Mouse (Mus musculus): Measurements from ENCODE around the gene March11.

Gene March11

DNA sequence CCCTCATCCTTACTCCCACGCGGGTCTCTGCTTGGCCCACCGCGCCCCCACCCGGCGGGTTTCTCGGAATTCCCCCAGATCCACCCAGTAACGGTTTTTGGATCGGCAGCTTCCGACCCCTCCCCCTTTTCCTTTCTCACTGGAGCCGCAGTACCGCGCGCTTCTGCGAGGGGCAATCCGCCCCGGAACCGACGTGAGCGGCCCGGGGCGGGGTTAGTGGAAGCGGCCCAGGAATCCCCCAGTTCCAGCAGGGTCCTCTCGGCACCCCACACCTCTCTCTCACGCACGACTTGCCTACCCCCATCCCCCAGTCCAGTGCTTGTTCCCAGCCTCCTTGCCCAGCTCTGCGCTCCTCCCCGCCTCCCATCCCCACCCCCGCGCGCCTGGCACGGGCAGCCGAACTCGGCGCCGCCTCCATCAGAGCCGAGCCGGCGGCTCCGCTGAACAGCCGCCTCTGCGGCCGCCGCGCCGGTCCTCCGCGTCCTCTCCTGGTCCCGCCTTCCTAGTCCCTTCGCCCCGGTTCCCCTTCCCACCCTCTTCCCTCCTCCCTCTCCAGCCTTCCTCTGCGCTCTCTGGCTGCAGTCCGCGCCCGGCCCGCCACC is at the start of gene March11:
March11 (plus strand) TSS at position 420 of the 602 bp plus-strand sequence.
- in situ Hi-C loops (cut with MboI, MseI) = no loop called here

- in situ Hi-C loops (cut with MboI, MseI) = no loop called here
These were observed 46.5 kb upstream of the March11 start for GRCm38 (mm10) chr15:26262336-26262735.

- in situ Hi-C loops (cut with MboI, MseI) = no loop called here
These were observed 39.3 kb upstream of the March11 start for GRCm38 (mm10) chr15:26269596-26269995.

DNA sequence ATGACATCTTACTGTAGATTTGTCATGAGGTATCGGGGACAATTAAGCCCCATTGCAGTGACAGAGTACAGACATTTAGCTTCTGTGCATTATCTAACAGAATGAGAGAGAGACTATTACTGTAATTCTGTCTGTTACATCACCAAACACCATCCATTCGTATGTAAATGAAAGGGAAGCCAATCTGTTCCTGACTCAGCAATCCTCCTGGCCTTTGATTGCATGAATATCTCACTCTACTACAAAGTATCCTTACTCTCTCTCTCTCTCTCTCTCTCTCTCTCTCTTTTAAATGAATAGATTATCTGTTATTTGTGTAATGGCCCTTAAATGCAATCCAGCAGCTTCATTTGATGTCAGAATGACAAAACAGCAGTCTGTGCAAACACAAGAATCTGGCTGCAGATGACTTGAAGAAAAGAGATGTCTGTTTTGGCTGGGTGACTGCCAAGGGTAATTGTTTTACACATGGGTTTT is 32.8 kb upstream of the March11 start:
- in situ Hi-C loops (cut with MboI, MseI) = no loop called here

DNA sequence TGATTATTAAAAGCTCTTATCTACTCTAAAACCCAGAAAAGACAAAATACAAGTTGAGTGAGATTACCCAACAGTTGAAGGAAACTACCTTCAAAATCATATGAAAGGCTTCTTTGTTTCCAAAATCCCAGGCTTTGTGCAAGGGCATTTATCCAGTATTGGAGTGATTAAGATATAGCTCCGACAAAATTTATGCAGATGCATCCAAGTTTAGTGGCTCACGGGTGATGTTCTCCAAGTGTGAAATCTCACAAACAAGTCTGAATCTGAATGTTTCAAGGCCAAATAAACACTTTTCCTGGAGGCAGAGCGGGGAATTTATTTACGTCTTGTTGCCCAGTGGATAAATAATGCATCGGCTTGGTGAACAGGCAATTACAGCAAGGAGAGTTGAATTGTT is 32.2 kb upstream of the March11 start:
- in situ Hi-C loops (cut with MboI, MseI) = no loop called here

DNA sequence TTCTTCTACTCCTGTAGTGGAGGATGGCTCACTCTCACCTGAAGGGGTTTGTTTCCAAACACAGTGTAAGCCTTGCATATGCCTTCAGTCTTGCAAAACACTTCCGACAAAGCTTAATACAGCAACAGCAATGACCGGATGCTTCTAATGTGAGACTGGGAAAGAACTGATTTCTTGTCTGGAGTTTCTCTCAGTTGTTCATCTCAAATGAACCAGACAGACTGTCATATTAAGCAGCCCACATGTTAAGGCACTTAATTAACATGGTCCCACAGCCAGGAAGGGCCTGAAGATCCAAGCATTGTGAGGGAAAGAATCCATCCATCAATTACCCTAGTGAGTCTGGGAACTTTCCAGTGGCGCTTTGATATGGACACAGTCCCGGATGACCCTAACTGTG is 17.0 kb upstream of the March11 start:
- in situ Hi-C loops (cut with MboI, MseI) = loop anchor here (5.0 kb wide), 1 partner anchor 70 kb away; no protein-coding TSS in a partner anchor

- in situ Hi-C loops (cut with MboI, MseI) = loop anchor here (5.0 kb wide), 1 partner anchor 71 kb away; no protein-coding TSS in a partner anchor
These were observed 16.0 kb upstream of the March11 start for GRCm38 (mm10) chr15:26292811-26293210.

DNA sequence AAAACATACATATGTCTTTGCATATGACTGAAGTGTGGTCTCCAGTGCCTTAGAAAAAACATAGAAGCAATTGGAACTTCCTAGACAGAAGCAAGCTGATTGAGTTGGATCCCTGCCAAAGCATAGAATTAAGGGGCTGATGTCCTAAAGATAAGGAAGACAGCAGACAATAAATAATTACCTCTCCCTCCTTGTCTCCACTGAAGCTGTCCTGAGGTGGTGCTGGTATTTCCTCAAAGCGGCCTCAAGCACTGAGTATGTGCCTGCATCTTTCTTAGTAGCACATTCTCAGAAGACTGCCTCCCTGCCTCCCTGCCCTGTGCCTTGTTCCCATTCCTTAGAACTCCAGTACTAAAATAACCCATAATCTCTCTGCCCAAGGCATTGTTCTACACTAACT is 15.6 kb upstream of the March11 start:
- in situ Hi-C loops (cut with MboI, MseI) = loop anchor here (5.0 kb wide), 1 partner anchor 71 kb away; no protein-coding TSS in a partner anchor

DNA sequence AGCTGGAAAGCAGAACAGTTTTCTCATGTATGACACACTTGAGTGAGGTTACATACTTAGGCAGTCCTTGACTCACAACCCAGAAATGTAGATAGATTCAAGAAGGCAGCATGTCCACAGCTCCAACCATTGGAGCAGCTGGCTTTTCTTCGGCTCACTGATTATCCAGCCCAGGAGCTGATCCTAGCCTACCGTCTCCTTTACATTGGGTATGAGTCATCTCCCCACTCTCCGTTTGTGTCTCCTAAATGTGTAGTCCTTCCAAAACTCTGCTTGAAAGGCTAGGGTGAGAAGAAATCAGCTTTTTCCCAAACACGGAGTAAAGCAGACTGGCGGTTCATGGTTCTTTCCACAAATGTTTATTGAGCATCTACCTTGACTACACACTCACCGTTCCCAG is 10.2 kb upstream of the March11 start:
- in situ Hi-C loops (cut with MboI, MseI) = no loop called here

DNA sequence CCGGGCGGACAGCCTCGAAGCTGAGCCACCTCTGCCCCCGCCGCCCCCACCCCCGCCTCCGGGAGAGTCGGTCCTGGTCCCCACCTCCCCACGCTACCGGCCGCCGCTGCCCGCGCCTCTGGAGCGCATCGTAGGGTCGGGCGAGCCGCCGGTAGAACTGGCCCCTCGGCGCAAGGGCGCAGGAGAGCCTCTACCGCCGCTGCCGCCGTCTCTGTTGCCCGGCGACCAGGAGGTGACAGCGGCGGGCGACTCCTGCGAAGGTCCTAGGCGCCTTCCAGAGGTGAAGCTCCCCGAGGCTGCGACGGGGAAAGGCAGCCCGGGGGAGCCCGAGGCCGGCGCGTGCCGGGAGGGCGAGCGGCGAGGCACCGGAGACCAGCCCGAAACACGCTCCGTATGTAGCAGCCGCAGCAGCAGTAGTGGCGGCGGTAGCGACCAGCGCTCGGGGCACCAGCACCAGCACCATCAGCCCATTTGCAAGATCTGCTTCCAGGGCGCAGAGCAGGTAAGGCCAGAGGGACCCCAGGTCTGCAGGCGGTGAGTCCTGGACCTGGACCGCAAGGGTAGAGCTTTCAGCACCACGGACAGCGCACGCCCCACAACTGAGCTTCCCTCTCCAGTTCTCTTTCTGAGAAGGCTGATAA is 563 bp downstream of the March11 start:
- in situ Hi-C loops (cut with MboI, MseI) = no loop called here

GRCm38 (mm10) chr15:26319866-26320265 is 11.0 kb downstream of the March11 start:
- in situ Hi-C loops (cut with MboI, MseI) = loop anchor here (10.0 kb wide), 2 partner anchors 285 to 515 kb away; no protein-coding TSS in a partner anchor

DNA sequence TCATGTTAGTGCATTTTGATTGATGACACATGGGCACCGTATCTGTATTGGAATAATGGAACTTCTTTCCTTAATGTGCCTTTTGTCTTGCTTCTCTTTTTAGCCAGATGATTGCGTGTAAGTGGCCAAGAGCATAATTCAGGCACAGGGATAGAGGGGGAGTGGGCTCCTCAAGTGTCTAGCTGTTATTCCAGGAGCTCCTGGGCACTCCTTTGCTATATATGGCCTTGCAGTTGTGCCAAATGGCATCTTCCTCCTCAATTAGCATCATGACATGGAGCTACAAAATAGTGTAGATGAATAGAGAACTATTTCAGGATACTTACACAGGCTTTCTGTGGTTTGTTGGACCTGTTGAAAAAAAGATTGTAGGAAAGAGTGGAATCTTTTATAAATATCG is 11.6 kb downstream of the March11 start:
- in situ Hi-C loops (cut with MboI, MseI) = loop anchor here (10.0 kb wide), 2 partner anchors 286 to 516 kb away; no protein-coding TSS in a partner anchor

- in situ Hi-C loops (cut with MboI, MseI) = loop anchor here (10.0 kb wide), 2 partner anchors 288 to 518 kb away; no protein-coding TSS in a partner anchor
These were observed 14.0 kb downstream of the March11 start for GRCm38 (mm10) chr15:26322804-26323203.

DNA sequence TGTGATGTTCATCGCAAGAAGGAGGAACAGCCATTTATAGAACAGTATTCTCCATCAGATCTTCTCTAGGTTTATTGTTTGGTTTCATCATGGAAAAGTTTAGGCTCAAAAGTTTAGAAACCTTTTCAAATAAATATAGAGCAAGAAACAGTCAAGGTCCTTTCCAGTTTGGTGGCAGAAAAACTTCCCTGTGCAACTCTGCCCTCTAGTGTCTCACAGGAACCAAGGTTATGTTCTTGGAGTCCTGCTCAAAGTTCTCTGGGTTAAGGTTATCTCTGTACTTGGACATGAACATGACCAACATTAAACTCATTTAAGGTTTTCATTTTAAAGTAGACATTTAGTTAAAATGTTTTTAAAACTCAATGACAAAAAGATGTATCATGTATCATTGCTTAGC is 18.3 kb downstream of the March11 start:
- in situ Hi-C loops (cut with MboI, MseI) = loop anchor here (10.0 kb wide), 2 partner anchors 292 to 522 kb away; no protein-coding TSS in a partner anchor

DNA sequence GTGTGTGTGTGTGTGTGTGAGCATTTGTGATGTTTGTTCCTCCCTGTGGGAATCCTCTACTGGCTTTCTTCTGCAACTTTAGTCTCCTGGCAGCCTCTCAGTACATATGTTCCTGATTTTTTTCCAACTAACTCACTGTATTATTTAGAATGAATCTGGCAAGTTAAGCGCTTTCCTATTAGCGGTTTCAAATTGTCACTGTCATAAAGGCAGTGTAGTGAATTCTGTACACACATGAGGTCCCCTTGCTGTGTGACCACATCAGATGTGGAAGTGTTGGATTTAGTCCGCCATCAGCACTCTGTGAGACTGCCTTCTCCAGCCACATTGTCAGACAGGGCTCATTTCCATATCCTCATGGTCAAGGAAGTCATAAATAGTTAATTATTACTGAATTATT is 26.9 kb downstream of the March11 start:
- in situ Hi-C loops (cut with MboI, MseI) = no loop called here

GRCm38 (mm10) chr15:26337775-26338174 is 28.9 kb downstream of the March11 start:
- in situ Hi-C loops (cut with MboI, MseI) = no loop called here

GRCm38 (mm10) chr15:26338343-26338742 is 29.5 kb downstream of the March11 start:
- in situ Hi-C loops (cut with MboI, MseI) = no loop called here

DNA sequence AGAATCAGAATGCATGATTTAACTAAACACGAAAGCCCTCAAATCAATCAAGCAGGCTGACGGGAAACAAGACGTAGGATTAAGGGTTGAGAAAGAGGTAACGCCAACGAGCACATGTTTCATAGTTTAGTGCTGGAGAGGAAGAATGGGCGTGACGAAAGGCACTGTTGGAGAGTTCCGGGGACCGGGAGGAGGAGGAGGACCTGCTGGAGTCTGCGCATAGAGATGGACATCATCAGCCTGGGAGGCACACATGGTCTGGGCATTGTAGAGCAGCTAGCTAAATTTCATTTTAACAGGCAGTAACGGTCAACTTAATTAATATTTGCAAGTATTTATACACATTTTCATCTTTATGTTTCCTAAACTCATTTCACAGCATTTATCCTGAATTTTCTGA is 31.6 kb downstream of the March11 start:
- in situ Hi-C loops (cut with MboI, MseI) = no loop called here

DNA sequence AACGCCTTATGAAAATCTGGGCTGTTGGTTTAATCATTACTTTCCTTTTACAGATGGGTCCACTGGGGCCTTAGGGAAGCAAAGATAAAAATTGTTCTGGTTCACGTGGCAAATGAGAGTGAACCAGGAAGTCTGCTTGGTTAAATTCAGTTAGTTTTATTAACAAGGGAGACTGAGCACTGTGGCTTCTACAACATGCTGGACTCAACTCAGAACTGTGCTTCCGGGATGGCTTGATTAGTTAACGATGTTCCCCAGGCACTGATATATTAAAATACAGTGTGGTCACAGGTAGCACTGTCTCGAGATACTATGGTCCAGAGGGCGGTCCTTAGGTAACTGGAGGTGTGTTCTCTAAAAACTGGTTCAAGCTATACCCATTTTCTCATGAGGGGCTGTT is 32.1 kb downstream of the March11 start:
- in situ Hi-C loops (cut with MboI, MseI) = no loop called here

GRCm38 (mm10) chr15:26344329-26344728 is 35.5 kb downstream of the March11 start:
- in situ Hi-C loops (cut with MboI, MseI) = no loop called here

DNA sequence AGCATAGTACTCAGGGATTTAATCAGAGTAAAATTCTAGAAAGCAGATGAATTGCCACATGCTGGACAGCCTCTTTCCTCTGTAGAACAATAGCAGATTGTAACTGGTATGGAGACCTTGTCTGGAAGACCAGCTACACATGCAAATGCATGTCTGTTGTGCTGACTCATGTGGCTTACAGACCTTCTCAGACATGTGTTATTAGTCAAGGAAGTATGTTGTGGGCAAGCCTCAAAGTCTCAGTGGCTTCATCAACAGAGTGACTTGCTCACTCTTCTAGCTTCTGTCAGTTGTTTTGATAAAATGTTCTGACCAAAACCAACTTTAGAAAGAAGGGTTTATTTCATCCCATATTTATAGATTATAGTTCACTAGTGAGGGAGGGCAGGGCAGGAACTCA is 44.8 kb downstream of the March11 start:
- in situ Hi-C loops (cut with MboI, MseI) = no loop called here

- in situ Hi-C loops (cut with MboI, MseI) = no loop called here
These were observed 56.5 kb downstream of the March11 start for GRCm38 (mm10) chr15:26365344-26365743.

DNA sequence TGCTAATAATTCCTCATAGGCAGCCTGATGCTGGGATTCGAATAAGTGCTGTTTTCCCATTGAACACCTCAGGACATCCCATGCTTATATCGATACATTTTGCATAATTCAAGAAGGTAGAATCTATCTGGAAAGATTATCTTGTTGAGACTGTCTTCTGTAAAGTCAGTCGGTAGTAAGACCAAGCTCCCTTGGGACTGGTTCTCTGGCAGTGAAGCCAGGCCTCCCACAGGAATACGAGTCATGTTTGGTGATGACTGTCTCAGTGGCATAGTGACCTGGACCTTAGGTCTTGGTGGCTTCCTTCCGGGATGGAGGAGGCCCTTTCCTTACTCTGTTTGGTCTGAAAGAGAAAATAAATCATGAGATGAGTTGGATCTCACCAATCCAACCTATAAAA is 57.7 kb downstream of the March11 start:
- in situ Hi-C loops (cut with MboI, MseI) = no loop called here
